Mouse (Mus musculus) heart, postnatal 25 days (tissue): ENCODE measurements around the gene Myh13. TPM values are rescaled to one million over a fixed set of nuclear protein-coding genes. Genes with fewer than 3 reads are reported as not detected.

Experiments
- DNase-seq: peaks from one replicate; pipeline ENCODE4 v3.0.0; 2022; ENCODE audit warnings: low spot score
- intact Hi-C: fragments of 180-260 bp; cut with DNase I; formaldehyde crosslinking; loops from one replicate; pipeline ENCODE4 v1.15.1; 2025
- total RNA-seq, 2 experiments: library from RNA; stranded (reverse); gene quantifications; 2 replicates each; pipeline ENCODE4 v1.2.3; 2021

Gene Myh13
- total RNA-seq, 2 experiments from 2014 or later, result not detected

DNA sequence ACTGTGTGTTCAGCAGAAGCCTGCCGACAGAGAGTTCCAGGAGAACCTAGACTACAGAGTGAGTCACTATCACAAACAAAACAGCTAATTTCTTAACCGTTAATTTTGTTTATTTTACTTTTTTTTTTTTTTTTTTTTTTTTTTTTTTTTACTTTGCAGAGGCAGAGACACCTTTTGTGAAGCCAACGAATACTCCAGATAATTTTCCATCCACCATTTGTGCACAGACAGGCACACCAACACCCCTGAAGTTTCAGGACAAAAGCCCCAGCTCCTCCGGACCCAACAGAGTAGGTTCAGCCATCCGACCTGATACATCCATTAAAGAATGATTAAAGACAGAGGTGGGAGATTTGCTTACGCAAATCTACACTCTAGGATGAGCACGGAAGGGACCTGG is 63.2 kb downstream of the Myh13 start:
- intact Hi-C loops, result no loop called here
- DNase-seq, result no peak

DNA sequence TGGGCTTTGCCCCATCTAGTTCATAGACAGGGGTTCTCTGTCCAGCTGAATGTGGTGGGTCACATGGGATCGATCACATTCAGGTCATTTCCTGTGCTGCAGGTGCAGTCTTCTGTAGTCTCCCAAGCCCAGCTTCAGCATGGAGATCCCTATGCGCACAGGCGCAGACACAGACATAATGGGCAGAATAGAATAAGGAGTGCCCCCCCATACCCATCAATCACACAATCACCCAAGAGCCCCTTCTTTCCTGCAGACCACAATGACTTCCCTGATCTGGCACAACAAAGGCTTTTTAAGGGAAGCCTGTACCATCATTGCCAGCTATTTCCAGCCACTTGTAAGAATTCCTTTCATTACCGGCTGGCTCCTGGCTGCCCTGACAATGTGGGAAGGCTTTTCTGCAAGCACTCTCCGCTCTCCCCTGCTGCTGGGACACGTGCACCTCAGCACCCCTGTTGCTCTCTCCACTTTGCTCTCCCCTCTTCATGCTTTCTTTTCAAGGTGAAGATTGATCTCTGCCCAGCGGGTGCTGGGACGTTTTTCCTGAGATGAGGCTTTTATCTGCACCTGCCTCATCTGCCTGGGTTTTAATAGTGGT is 65.5 kb downstream of the Myh13 start:
- intact Hi-C loops, result no loop called here
- DNase-seq, result no peak

DNA sequence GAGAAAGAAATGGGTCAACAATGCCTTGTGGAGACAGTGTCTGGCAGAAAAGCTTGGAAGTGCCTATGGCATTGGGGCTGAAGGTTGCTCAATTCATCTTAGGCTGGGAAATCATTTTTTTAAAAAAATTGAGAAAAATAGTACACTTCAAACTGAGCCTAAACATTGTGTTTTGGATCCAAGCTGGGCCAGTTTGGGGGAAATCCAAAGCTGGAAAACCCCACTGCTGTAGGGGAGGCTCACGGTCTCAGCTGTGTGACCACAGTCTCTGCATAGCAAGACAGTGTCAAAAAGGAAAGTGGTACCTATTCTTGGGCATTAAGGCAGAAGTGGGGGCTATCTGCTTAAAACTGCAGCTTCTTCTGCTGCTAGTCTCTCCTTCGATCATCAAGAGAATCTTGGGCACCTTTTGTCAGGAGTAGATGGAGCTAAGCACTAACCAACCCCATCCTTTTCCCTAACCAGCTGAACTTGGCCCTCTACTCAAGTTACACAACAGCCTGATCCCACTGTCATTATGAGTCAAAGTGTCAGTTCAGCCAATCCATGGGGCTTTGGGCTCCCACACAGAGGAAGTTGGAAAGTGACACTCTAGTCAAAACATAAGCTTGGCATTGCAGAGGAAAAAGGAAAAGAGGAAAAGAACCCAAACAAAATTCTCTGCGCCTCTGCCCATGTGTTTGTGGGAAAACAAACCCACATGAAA is 69.4 kb downstream of the Myh13 start:
- DNase-seq, result peak; percentile 12
- intact Hi-C loops, result no loop called here

DNA sequence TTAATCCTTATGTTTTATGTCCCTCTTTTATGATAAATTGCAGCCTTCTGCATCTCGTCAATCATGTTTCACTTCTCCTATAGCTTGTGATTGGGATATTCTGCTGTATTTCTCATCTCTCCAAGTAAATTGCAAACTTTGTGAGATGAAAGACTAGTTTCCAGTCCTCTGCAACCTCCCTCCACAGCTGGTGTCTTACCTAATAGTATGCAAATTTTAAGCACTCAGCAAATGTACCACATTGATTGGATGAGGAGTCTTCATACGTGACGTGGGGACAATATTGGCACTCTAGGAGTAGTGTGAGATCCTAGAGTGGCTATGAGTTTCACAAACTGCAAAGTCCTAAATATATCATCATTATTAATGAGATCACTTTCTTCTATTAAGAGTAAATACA is 70.9 kb downstream of the Myh13 start:
- intact Hi-C loops, result no loop called here
- DNase-seq, result no peak

DNA sequence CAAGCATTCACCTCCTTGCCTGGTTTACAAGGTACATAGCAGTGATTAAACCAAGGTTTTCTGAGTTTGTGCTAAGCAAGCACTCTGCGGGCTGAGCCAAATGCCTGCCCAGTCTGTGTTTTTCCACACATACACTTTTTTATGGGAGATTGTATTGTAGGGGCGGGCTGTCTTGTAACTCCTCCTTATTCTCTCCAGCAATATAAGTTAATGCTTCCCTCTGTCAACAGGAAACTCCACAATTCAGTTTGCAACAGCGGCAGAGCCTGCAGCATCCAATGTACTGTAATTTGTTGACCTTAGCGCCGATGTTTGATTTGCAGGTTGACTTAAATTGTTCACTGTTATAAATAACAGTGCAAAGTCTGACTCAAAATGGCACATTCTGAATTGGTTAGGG is 79.5 kb downstream of the Myh13 start:
- intact Hi-C loops, result no loop called here
- DNase-seq, result no peak

DNA sequence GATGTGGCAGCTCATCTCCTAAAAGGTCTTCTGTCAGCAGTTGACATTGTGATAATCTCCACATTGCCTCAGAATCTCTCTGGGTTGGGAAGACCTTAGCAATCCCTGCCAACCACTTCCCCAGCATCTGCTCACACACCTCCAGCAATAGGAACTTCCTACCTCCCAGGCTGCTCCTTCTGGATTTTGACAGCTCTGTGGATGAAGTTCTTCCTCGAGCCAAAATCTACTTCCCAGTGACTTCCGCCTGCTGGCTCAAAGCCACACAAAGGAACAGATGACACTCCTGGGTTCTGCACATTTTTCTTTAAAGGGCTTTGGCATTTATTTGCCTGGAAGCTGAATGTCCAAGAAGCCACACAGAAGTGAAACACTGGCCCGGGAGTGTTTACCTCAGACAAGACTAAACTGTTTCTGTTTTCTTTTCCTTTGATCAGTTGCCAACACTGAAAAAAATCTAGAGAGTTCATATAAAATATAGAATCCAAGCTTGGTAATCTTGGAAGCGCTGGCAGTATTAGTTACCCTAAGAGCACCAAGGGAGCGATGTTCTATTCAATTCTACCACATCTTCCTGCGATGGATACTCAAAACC is 93.0 kb downstream of the Myh13 start:
- no peak for DNase-seq
- intact Hi-C loops, result no loop called here

Other genes starting within 250 kb of the Myh13 start
- gene Myh3, start 243.4 kb upstream of the Myh13 start, total RNA-seq, result not detected
- not detected for gene Myh2, start 150.6 kb upstream of the Myh13 start, total RNA-seq
- gene Myh1, start 121.6 kb upstream of the Myh13 start, total RNA-seq, result not detected
- under 1 TPM in 1 of 2 experiments, not detected in 1; 0.03 TPM for gene Myh4, start 83.6 kb upstream of the Myh13 start, total RNA-seq
- under 1 TPM in 1 of 2 experiments, not detected in 1; 0.05 TPM for gene Myh8, start 44.5 kb upstream of the Myh13 start, total RNA-seq
- 10 to 100 TPM; 11.0 to 12.5 TPM for gene Gas7, start 133.8 kb downstream of the Myh13 start, total RNA-seq